Mouse (Mus musculus) inflammation-experienced regulatory T-cells (primary cell): Measurements from ENCODE around the gene Thoc3. TPM values are rescaled to one million over a fixed set of nuclear protein-coding genes. Genes with fewer than 3 reads are reported as not detected.

ENCODE experiments used
- polyA plus RNA-seq, 2 experiments: library from polyadenylated mRNA; unstranded; fragments of 100-300 nt; shearing (Covaris generic); gene quantifications; one replicate each; pipeline ENCODE4 v1.2.1; 2017

The Thoc3 gene
- 10 to 100 TPM; 43.7 to 56.5 TPM for polyA plus RNA-seq

DNA sequence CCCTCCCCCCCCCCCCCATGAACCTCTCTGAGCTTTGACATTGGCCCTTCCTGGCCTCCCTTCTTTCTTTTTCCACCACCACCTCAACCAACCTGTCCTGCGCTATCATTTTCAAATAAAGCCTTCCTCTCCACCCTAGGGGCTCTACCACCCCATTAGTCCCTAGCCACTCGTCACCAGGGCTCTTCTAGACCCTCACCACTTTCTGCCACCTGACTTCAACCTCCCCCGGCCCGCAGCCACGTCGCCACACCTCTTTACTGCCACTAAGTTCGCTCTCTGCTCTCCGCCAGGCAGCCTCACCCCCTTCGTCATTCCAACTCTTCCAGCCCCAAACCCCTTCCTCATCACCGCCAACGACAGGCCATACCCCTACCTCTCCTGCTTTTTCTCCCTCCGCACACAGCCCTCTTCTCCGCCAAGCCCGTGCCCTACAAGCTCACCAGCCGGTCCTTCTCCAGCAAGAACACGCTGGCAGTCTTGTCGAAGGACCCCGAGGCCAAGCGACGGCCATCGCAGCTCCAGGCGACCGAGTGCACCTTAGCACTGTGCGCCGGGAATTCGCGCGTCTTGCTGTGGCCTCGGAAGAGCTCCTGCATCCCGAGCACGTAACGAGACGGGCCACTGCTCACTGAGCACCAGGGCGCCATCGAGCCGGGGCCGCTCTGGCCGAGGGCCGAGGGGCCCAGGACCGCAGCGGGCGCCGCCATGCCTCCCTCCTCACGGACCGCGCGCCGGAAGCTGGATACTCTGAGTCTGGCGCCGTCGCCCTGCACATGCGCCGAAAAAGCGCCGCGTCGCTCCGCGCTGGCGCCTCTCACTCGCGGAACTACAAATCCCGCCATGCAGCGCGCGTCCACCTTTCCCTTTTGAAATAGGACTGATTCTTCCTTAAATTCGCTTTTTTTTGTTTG is at the start of gene Thoc3:
TSS of gene Thoc3 (minus strand) at position 752 of the 914 bp plus-strand sequence.

DNA sequence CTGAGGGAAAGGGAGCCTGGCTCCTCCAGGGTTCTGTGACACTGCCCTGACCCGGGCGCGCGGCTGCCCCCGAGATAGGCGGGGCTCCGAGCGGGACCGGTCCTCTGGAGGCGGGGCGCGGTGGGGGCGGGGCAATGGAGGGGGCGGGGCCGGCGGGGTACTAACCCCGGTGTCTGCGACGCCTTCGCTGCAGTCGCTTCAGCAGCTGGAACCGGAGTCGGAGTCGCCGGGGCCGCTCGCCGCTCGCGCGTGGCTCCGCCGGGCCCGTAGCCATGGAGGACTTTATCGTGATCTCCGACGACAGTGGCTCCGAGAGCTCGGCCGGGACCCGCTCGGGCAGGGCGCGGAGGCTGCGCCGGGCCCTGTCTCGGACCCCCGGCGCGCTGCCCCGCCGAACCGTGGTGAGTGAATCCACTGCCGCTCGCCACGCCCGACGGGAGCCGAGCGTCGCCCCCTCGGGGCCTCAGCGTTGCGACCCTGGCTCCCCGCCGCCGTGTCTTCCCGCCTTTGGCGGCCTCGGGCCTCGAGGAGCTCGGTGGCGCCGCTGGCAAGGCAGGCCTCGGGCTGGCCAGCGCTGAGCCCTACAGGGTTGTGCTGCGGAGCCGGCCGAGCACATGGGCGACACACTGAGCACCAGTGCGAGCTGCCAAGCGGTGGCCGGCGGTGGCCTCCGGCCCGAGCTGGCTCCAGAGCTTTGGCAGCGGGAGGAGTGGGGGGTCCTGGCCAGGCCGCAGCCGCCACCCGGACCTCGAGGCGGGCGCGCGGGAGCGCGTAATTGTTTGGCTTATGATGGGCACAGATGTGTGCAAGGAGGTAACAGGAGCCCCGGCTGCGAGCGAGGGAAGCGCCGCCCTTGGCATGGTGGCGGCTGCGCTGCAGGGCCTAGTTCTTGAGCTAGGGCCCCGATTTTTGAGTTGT is 35.2 kb upstream of the Thoc3 start, which contains the start of gene Simc1:
TSS of gene Simc1 (plus strand) at position 176 of the 918 bp plus-strand sequence.

Other genes starting within 250 kb of the Thoc3 start
- gene Cplx2, start 97.5 kb downstream of the Thoc3 start, polyA plus RNA-seq, result under 1 TPM in 1 of 2 experiments, not detected in 1; 0.21 TPM
- 10 to 100 TPM; 16.5 to 28.3 TPM for gene Simc1, start 34.9 kb upstream of the Thoc3 start, polyA plus RNA-seq
- gene 4833439L19Rik, start 96.6 kb upstream of the Thoc3 start, polyA plus RNA-seq, result 10 to 100 TPM; 71.7 to 86.3 TPM
- 1 to 10 TPM; 2.1 to 8.8 TPM for gene Arl10, start 106.2 kb upstream of the Thoc3 start, polyA plus RNA-seq
- gene Nop16, start 121.2 kb upstream of the Thoc3 start, polyA plus RNA-seq, result 10 to 100 TPM; 43.4 to 49.4 TPM
- gene Higd2a, start 121.4 kb upstream of the Thoc3 start, polyA plus RNA-seq, result 100 to 1,000 TPM; 168 to 193 TPM
- 10 to 100 TPM; 42.0 to 64.4 TPM for gene Cltb, start 142.5 kb upstream of the Thoc3 start, polyA plus RNA-seq
- gene Faf2, start 152.9 kb upstream of the Thoc3 start, polyA plus RNA-seq, result 10 to 100 TPM; 56.0 to 82.8 TPM
- gene Rnf44, start 225.1 kb upstream of the Thoc3 start, polyA plus RNA-seq, result 10 to 100 TPM; 68.7 to 75.7 TPM
- gene Cdhr2, start 232.6 kb upstream of the Thoc3 start, polyA plus RNA-seq, result under 1 TPM in 1 of 2 experiments, not detected in 1; 0.06 TPM